Mouse (Mus musculus) liver, postnatal 0 days (tissue): ENCODE results near the gene Susd6.

Experiments
- CTCF ChIP-seq: sonication (generic); IDR thresholded peaks from 2 replicates; pipeline ENCODE4 v1.5.1; 2016; ENCODE audit warnings: antibody characterized with exemption, low read depth
- EP300 ChIP-seq: IDR thresholded peaks from 2 replicates; pipeline ENCODE4 v1.6.1; 2016; ENCODE audit warnings: antibody characterized with exemption, low read depth, mild to moderate bottlenecking

DNA sequence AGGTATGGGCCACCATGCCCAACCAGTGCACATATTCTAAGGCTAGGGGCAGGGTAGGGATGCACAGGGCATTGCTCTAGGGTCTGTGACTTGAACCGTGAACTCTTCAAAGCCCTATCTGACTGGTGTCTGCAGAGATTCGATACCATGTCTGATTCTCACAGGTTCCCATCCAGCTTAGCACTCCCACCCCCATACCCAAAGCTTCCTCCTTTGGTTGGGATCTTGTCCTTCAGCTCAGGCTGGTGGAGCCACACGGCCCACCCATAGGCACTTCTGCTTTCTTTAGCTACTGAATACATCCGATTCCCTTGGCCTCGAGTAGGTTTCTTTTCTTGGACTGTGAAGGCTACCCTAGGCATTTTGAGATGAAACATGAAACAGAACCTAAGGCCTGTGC lies 5.3 kb upstream of the Susd6 start:
- TF ChIP-seq CTCF: no peak
- TF ChIP-seq EP300: no peak
